Mouse (Mus musculus) olfactory bulb, adult 2 months (tissue): ENCODE measurements at regions not wholly inside any gene's neighbourhood (a gene's known extent, or its start where the extent isn't known, plus 50 kb on each side); places are given as distances from the start of the nearest gene placed in this dataset.

Experiments used
- H3K27ac ChIP-seq: fragments of 200-500 bp; 2 replicates; pipeline ENCODE4 v1.5.1; 2012; ENCODE audit warnings: low read depth, low read length; ENCODE audit not compliant: insufficient read depth
- H3K4me1 ChIP-seq: fragments of 200-500 bp; 2 replicates; pipeline ENCODE4 v1.6.1; 2012; ENCODE audit warnings: low read length; ENCODE audit not compliant: control insufficient read depth, insufficient read depth
- H3K4me3 ChIP-seq: fragments of 200-500 bp; 2 replicates; pipeline ENCODE4 v1.5.1; 2012; ENCODE audit warnings: mild to moderate bottlenecking, low read depth, low read length, moderate library complexity; ENCODE audit not compliant: insufficient read depth
- CTCF ChIP-seq: fragments of 200-500 bp; IDR thresholded peaks from 2 replicates; pipeline ENCODE4 v1.5.1; 2012; ENCODE audit warnings: low read depth, mild to moderate bottlenecking, low read length, moderate library complexity; ENCODE audit not compliant: insufficient read depth
- POLR2A ChIP-seq: fragments of 200-500 bp; IDR thresholded peaks from 2 replicates; pipeline ENCODE4 v1.6.1; 2012; ENCODE audit warnings: mild to moderate bottlenecking, low read depth, low read length, moderate library complexity; ENCODE audit not compliant: insufficient read depth
- WGBS: fragments of 180-500 bp; shearing (Covaris S2); methylation state at CpG from one replicate; pipeline ENCODE4 v1.1.7; 2018; 5-methylcytosine and 5-hydroxymethylcytosine counted together

GRCm38 (mm10) chr16:21331229-21331628 lies 91.7 kb upstream of the Vps8 start:
- H3K4me1 ChIP-seq: peaks cover 5% of the 10 kb centered on the region; the same call in 1 of the 2 replicates
- no peak overlapping the region for H3K4me3 ChIP-seq
- no peak overlapping the region for H3K27ac ChIP-seq
- WGBS: 71% methylated on average over 5 of the region's 5 CpGs
- no peak for TF ChIP-seq CTCF
- no peak for TF ChIP-seq POLR2A

GRCm38 (mm10) chr16:21332411-21332810 lies 90.5 kb upstream of the Vps8 start:
- H3K27ac ChIP-seq: peak overlapping the region; percentile 92; the same call in 1 of the 2 replicates
- H3K4me1 ChIP-seq: peaks cover 5% of the 10 kb centered on the region; the same call in 1 of the 2 replicates
- WGBS: 20% methylated on average over 7 of the region's 7 CpGs
- H3K4me3 ChIP-seq: peak overlapping the region; percentile 72
- no peak for TF ChIP-seq POLR2A
- TF ChIP-seq CTCF: no peak

DNA sequence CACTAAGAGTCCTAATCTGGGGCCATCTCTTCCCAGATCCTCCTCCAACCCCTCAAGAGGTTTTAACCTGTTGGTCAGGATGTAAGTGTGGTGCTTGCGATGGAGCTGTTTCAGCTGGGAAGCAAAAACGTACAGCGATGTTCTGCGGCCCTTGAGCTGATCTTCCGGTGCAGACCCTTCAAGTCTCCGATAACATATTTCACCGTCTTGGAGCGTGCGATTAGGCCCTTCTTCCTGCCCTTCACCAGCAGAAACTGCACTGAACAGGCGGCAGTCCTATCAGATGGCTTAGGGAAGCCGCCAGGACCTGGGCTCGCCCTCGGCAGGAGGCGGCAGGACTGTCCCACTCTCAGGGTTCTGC lies 90.1 kb upstream of the Vps8 start:
- Histone ChIP-seq H3K4me1 (peaks cover 5% of the 10 kb centered on the region; the same call in 1 of the 2 replicates), H3K4me3 (peak overlapping the region; percentile 72)
- 1% methylated on average over 14 of the region's 14 CpGs for whole genome bisulfite sequencing

GRCm38 (mm10) chr16:21333223-21333951 lies 89.5 kb upstream of the Vps8 start:
- Histone ChIP-seq H3K4me1 (peaks cover 5% of the 10 kb centered on the region; the same call in 1 of the 2 replicates), H3K4me3 (peak overlapping the region; percentile 72), H3K27ac (peak overlapping the region; percentile 92)
- WGBS: 2% methylated on average over 44 of the region's 44 CpGs
- TF ChIP-seq POLR2A (peak; percentile 91; the same call in 1 of the 2 replicates), CTCF (no peak)

More for the DNA sequence above, 90.1 kb upstream of the Vps8 start:
- TF ChIP-seq CTCF: no peak
- TF ChIP-seq POLR2A: no peak
- H3K27ac ChIP-seq: peak overlapping the region; percentile 92

GRCm38 (mm10) chr16:21339061-21339459 lies 83.9 kb upstream of the Vps8 start:
- TF ChIP-seq CTCF (no peak), POLR2A (no peak)
- 52% methylated on average over 6 of the region's 6 CpGs for WGBS
- Histone ChIP-seq H3K4me3 (no peak overlapping the region), H3K27ac (peak overlapping the region; percentile 87), H3K4me1 (peaks cover 15% of the 10 kb centered on the region)

DNA sequence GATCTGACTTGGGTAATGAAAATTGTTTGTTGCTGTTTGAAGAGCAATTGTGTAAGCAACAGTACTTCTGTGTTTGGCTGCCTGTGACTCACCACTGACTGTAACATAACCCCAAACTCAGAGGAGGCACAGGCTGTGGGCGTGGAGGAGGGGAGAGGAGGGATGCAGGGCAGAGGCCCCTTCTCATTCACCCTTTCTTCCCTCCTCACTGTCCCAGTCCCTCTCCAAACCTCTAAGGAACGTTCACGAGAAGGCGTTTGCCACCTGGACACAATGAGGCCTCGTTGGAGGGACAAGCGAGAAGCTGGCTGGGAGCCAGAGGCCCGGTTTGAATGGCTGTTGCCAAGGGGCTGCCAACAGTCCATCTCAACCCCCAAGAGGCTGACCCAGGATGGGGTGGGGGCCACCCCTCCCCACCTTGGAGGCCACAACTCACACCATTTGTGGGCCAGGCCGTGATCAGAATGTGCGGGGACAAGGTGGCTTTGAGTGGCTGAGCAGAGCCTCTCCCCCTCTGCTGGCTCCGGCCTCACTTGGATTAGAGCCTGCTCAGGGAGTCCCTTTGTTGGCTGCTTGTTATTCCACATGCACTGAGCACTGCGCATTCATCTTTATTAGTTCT lies 83.3 kb upstream of the Vps8 start:
- 28% methylated on average over 11 of the region's 11 CpGs for WGBS
- H3K27ac ChIP-seq: peak overlapping the region; percentile 87
- peaks cover 15% of the 10 kb centered on the region for H3K4me1 ChIP-seq
- no peak overlapping the region for H3K4me3 ChIP-seq
- no peak for TF ChIP-seq POLR2A
- TF ChIP-seq CTCF: no peak

- TF ChIP-seq POLR2A: no peak
- TF ChIP-seq CTCF: no peak
- peak overlapping the region; percentile 87; the same call in 1 of the 2 replicates for H3K27ac ChIP-seq
- WGBS: 33% methylated on average over 7 of the region's 7 CpGs
Observed at GRCm38 (mm10) chr16:21340136-21340535, 82.8 kb upstream of the Vps8 start.

DNA sequence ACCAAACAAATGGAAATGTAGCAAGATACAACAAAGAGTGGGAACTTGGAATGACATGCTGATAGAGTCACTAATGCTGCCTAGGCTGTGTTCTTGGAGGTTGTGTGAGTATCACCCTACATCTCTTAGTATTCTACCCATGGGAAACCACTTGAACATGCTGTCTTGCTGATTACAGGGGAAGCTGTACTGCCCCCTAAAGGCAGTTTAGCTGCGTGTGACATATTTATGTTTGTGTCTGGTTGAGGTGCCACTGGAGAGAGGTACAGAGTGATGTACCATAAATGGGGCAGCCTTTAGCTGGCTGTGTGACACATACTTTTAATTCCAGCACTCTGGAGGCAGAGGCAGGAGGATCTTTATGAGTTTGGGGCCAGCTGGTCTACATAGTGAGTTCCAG lies 73.0 kb upstream of the Vps8 start:
- WGBS: 69% methylated on average over 1 of the region's 1 CpGs
- TF ChIP-seq POLR2A (no peak), CTCF (no peak)
- Histone ChIP-seq H3K27ac (no peak overlapping the region), H3K4me3 (no peak overlapping the region), H3K4me1 (peaks cover 4% of the 10 kb centered on the region)

More at GRCm38 (mm10) chr16:21340136-21340535, 82.8 kb upstream of the Vps8 start:
- Histone ChIP-seq H3K4me1 (peaks cover 15% of the 10 kb centered on the region), H3K4me3 (no peak overlapping the region)

DNA sequence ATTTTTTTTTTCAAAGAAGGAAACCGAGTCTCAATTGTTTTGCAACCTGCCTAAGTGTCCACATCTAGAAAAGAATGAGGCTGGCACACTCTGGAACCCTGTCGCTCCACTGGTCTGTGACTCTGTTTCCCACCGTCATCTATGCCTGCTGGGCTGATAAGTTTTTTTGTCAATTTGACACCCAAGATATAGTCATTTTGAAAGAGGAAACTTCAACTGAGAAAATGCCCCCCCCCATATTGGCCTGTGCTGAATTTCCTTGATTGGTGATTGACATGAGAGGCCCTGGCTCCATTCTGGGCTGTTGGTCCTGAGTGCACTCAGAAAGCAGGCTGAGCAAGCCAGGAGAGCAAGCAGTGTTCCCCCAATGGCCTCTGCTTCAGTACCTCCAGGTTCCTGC lies 71.6 kb upstream of the Vps8 start:
- WGBS: 85% methylated on average over 3 of the region's 3 CpGs
- Histone ChIP-seq H3K4me1 (peaks cover 4% of the 10 kb centered on the region), H3K27ac (no peak overlapping the region), H3K4me3 (no peak overlapping the region)
- TF ChIP-seq POLR2A (no peak), CTCF (no peak)
